8 mouse cellular contexts compared by ENCODE assay signal in genomic region chr1:85736355-85737184, GRCm38 (mm10). TPM values are rescaled to one million over a fixed set of nuclear protein-coding genes. Genes with fewer than 3 reads are reported as not detected.
DNase-seq lines count a peak whose midpoint lies in the region; ATAC-seq and TF ChIP-seq lines count a peak whose summit lies in the region.

No protein-coding gene starts in this region.

- no peak for ATAC-seq in limb, embryonic 15.5 days (ENCODE audit: insufficient number of reproducible peaks, low FRiP score, low TSS enrichment, low read depth)
- ATAC-seq in stomach, embryonic 15.5 days (ENCODE audit: insufficient read depth, low FRiP score, low read depth), result peak; percentile 53; the same call in 1 of the 2 replicates

- WGBS in heart, adult 2 months, result 36% methylated on average over 18 of the region's 18 CpGs
- 33% methylated on average over 18 of the region's 18 CpGs for WGBS in kidney, adult 2 months
- 31% methylated on average over 18 of the region's 18 CpGs for WGBS in limb, embryonic 15.5 days
- WGBS in stomach, embryonic 15.5 days, result 32% methylated on average over 18 of the region's 18 CpGs

- TF ChIP-seq POLR2A in heart, adult 2 months (IDR thresholded peaks at IDR 0.05; ENCODE audit: insufficient read depth, low read depth, low read length), result no peak
- TF ChIP-seq POLR2A in kidney, adult 2 months (IDR thresholded peaks at IDR 0.05; ENCODE audit: low read depth, low read length), result no peak

- no peaks in the 10 kb centered on the region for H3K4me1 ChIP-seq in heart, adult 2 months (ENCODE audit: control insufficient read depth, insufficient read depth, low read length)
- H3K4me1 ChIP-seq in kidney, adult 2 months (ENCODE audit: control insufficient read depth, insufficient read depth, low read length), result no peaks in the 10 kb centered on the region
- H3K4me1 ChIP-seq in limb, embryonic 15.5 days, result peaks cover 7% of the 10 kb centered on the region; the same call in 1 of the 2 replicates
- no peaks in the 10 kb centered on the region for H3K4me1 ChIP-seq in stomach, embryonic 15.5 days

- no peaks in the 10 kb centered on the region for H3K27me3 ChIP-seq in heart, adult 2 months (ENCODE audit: control insufficient read depth, insufficient read depth, low read length)
- no peaks in the 10 kb centered on the region for H3K27me3 ChIP-seq in kidney, adult 2 months (replicated peaks; ENCODE audit: control insufficient read depth, insufficient read depth, low read length)
- H3K27me3 ChIP-seq in limb, embryonic 15.5 days, result no peaks in the 10 kb centered on the region
- H3K27me3 ChIP-seq in stomach, embryonic 15.5 days (replicated peaks), result no peaks in the 10 kb centered on the region

- H3K36me3 ChIP-seq in heart, adult 2 months (ENCODE audit: control insufficient read depth, insufficient read depth, low read length), result no peaks in the 10 kb centered on the region
- no peaks in the 10 kb centered on the region for H3K36me3 ChIP-seq in kidney, adult 2 months (ENCODE audit: control insufficient read depth, insufficient read depth, low read length)
- no peaks in the 10 kb centered on the region for H3K36me3 ChIP-seq in limb, embryonic 15.5 days
- no peaks in the 10 kb centered on the region for H3K36me3 ChIP-seq in stomach, embryonic 15.5 days

- no peaks in the 10 kb centered on the region for H3K79me2 ChIP-seq in heart, adult 2 months (replicated peaks; ENCODE audit: control insufficient read depth, insufficient read depth, low read length)

- peak overlapping the region; percentile 44 for H3K4me3 ChIP-seq in heart, adult 2 months
- H3K4me3 ChIP-seq in kidney, adult 2 months (ENCODE audit: insufficient read depth, low read depth, low read length), result peak overlapping the region; percentile 43
- peak overlapping the region; percentile 30 for H3K4me3 ChIP-seq in limb, embryonic 15.5 days
- H3K4me3 ChIP-seq in stomach, embryonic 15.5 days (replicated peaks), result peak overlapping the region; percentile 28

- peak; percentile 97 for TF ChIP-seq CTCF in heart, adult 2 months (IDR thresholded peaks at IDR 0.05)
- TF ChIP-seq CTCF in kidney, adult 2 months (conservative IDR thresholded peaks at IDR 0.05; ENCODE audit: insufficient read depth, insufficient read length, low read depth, low read length), result peak; percentile 85

- no peaks in the 10 kb centered on the region for H3K9me3 ChIP-seq in limb, embryonic 15.5 days
- no peaks in the 10 kb centered on the region for H3K9me3 ChIP-seq in stomach, embryonic 15.5 days

- peak overlapping the region; percentile 48 for H3K4me2 ChIP-seq in limb, embryonic 15.5 days
- peak overlapping the region; percentile 49 for H3K4me2 ChIP-seq in stomach, embryonic 15.5 days

- intact Hi-C loops in heart, adult 2 months (cut with DNase I), result loop anchor here (1.0 kb wide), 1 partner anchor 154 kb away; no protein-coding TSS in a partner anchor

- H3K9ac ChIP-seq in heart, adult 2 months (ENCODE audit: low read depth, low read length), result peak overlapping the region; percentile 60
- 0 out of 2 replicates have a peak overlapping the region, but pooled peaks have one; percentile 20 for H3K9ac ChIP-seq in limb, embryonic 15.5 days
- no peak overlapping the region; the same call in 1 of the 2 replicates for H3K9ac ChIP-seq in stomach, embryonic 15.5 days

- DNase-seq in 416B (ENCODE audit: low read depth), result peak; percentile 94
- DNase-seq in adrenal gland, adult 2 months, result peak; percentile 68
- peak; percentile 66 for DNase-seq in embryo, embryonic 11.5 days (ENCODE audit: low read depth, low spot score)
- peak; percentile 53 to 59 for DNase-seq in heart, adult 2 months
- peak; percentile 80 for DNase-seq in kidney, adult 2 months
- DNase-seq in monocyte, adult 2 months (ENCODE audit: low read depth in 1 of 2, low spot score in 2 of 2), result peak; percentile 57 to 66

- TF ChIP-seq EP300 in heart, adult 2 months (IDR thresholded peaks at IDR 0.05; ENCODE audit: insufficient read depth, low read depth, low read length), result peak; percentile 52; the same call in 1 of the 2 replicates

- peak overlapping the region; percentile 74 for H3K27ac ChIP-seq in heart, adult 2 months
- H3K27ac ChIP-seq in kidney, adult 2 months (ENCODE audit: insufficient read depth, low read depth, low read length), result peak overlapping the region; percentile 18; the same call in 1 of the 2 replicates
- H3K27ac ChIP-seq in limb, embryonic 15.5 days, result no peak overlapping the region
- no peak overlapping the region for H3K27ac ChIP-seq in stomach, embryonic 15.5 days

RNA-seq across cellular contexts. Expression of gene A630001G21Rik, which starts 41.9 kb away (rescaled TPM):
- total RNA-seq in adrenal gland, adult 2 months (2021), result under 1 TPM; 0.86 to 0.97 TPM
- 0.83 and 2.3 TPM in 2 replicates for polyA plus RNA-seq in adrenal gland, adult 2 months (2012; rRNA removed)
- under 1 TPM; 0.20 to 0.37 TPM for total RNA-seq in heart, adult 2 months (2021)
- 1.2 and 1.3 TPM in 2 replicates for polyA plus RNA-seq in heart, adult 2 months (2012; rRNA removed)
- polyA plus RNA-seq in kidney, adult 2 months (2012; rRNA removed), result 1.2 and 2.5 TPM in 2 replicates
- 1.0 and 2.1 TPM in 2 replicates for polyA plus RNA-seq in limb, embryonic 15.5 days (2015; fragmentation: Nextera tagmentation; extraction: Ambion mirVana)
- 1.4 and 1.7 TPM in 2 replicates for polyA plus RNA-seq in stomach, embryonic 15.5 days (2015; fragmentation: Nextera tagmentation; extraction: Ambion mirVana)

RNA-seq across cellular contexts. Expression of gene Cab39, which starts 56.7 kb away (rescaled TPM):
- 100 to 1,000 TPM; 124 TPM for total RNA-seq in adrenal gland, adult 2 months (2021)
- polyA plus RNA-seq in adrenal gland, adult 2 months (2012; rRNA removed), result 48.0 and 48.6 TPM in 2 replicates
- total RNA-seq in heart, adult 2 months (2021), result 100 to 1,000 TPM; 113 to 118 TPM
- polyA plus RNA-seq in heart, adult 2 months (2012; rRNA removed), result 36.7 and 59.1 TPM in 2 replicates
- 38.1 and 41.8 TPM in 2 replicates for polyA plus RNA-seq in kidney, adult 2 months (2012; rRNA removed)
- polyA plus RNA-seq in limb, embryonic 15.5 days (2015; fragmentation: Nextera tagmentation; extraction: Ambion mirVana), result 20.5 and 26.9 TPM in 2 replicates
- polyA plus RNA-seq in stomach, embryonic 15.5 days (2015; fragmentation: Nextera tagmentation; extraction: Ambion mirVana), result 30.6 and 31.4 TPM in 2 replicates

Comparison
In these comparisons a context has a peak if more than half of its experiments do, and no peak if none do; other contexts are left out.
1. H3K27ac ChIP-seq: peak in heart, adult 2 months (single experiment) and kidney, adult 2 months (single experiment); none in limb, embryonic 15.5 days (single experiment) and stomach, embryonic 15.5 days (single experiment).
2. Peak in every context shown above with its lines, with median percentiles within 50 percentile points of each other: DNase-seq and H3K4me3 ChIP-seq.